Mouse (Mus musculus): ENCODE results near the gene Zfp62.

The Zfp62 gene

DNA sequence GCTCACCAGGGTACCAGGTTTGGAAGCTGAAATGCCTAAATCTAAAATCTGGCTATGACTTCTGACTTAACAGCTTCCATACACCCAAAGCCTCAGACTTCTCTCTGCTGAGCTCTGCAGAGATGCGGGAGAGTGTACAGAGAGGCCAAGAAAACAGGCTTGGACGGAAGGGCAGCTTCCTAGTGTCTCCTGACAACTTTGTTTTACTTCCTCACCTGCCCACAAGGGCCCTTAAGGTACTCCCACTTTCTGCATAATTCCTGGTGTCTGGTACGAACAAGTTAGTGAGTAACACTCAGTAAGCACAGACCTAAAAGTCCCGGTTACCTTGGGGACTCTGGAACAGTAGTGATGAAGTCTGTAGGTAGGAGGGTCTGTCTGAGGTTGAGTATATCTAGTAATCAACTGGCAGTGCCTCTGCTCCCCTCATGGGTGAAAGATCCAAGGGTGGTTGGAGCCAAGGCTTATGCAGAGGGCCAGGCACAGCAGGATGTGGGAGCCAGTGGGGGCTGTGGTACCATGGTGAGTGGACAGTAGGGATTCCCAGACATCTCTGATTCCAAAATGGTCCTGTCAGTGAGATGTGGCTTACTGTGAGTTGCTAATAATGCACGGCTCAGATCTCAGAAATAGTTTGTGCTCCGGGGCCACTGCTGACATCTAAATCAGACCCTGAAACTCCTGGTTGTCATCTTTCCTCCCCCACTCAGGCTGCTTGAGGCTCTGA, 46.0 kb downstream of the Zfp62 start:
- DNase-seq (ENCODE audit: extremely low spot score) = no peak

DNA sequence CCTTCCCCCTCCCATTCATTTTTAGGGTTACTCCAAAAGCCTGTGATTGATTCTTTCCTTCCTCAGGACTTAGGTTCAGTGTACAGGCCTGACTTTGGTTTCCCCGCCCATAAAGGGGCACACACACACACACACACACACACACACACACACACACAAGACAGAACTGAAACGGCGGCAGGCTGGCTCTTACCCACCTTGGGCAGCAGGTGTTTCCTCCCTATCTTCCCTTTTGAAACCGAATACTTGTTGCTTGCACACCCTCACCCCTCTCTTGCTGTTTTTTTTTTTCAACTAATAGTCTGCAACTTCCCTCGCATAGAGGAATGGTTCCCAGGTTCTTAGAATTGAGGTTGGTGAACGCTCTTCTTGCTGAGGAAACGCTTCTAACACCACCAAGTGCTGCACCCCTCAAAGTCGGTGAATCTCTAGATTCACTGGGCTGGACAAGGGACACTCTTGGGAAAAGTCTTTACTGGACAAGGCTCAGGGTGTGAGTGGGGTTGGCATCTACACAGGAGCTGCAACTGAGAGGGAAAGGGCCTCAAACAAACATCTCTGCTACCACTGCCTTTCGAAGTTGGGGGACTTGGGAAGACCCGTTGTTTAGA, 46.8 kb downstream of the Zfp62 start:
- DNase-seq (ENCODE audit: extremely low spot score) = no peak

DNA sequence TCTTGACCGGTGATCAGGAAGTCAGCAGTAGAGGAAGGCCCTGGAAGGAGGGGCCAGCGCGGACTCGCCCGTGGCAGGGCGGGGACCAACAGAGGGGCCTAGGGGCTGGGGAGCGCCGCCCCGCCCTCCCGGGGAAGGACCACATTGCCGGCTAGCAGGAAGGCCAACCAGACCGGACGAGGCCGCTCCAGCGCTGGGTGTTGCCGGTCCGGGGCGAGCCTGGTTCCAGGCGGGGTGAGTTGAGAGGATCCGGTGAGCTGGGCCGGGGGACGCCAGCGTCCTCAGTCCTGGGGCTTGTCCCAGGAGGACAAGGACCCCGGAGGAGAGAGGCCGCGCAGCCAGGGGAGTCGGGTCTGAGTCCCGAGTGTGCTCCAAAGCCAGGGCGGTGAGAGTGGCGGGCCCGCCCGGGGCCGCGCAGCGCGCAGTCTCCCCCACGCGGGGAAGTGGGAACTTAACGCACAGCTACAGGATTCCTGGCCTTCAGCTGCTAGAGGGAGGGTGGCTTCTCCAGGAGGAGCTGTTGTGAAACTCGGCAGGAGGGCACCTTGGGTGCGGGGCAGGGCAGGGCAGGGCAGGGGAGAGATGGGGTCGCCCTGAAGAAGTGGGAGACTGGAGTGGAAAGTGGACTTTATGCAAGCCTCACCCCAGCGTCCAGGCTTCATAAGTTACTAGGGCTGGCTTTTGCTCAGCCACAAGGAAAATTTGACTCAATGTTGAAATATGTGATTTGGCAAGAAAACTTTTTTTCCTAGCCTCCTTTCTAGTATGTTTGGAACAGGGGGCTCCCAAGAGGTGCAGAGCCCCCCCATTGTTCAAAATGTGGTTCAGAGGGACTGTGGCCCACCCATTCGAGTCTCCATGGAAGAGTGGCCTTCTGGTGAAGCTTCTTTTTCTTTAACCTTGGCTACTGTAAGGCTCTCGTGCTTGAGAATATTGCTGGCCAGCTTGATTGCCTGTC, 47.6 kb downstream of the Zfp62 start:
- peak; percentile 89 for DNase-seq (ENCODE audit: extremely low spot score)

DNA sequence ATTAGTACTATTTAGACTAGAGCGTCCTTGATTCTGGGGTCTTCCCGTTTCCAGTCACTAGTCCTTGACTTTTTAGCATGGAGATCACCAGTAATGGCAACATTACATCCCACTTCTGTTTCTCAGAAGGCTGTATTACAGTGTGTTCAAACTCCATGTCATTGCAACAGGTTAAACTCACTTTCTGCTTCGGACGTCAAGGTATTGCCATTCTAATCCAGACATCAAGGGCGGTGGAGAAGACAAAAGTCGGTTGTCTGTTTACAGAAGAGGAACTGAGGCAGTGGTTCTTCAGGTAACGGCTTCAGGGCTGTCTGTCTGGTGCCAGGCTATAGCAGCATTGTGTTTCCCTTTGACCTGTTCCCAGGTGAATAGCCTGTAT, 48.3 kb downstream of the Zfp62 start:
- no peak for DNase-seq (ENCODE audit: extremely low spot score)

DNA sequence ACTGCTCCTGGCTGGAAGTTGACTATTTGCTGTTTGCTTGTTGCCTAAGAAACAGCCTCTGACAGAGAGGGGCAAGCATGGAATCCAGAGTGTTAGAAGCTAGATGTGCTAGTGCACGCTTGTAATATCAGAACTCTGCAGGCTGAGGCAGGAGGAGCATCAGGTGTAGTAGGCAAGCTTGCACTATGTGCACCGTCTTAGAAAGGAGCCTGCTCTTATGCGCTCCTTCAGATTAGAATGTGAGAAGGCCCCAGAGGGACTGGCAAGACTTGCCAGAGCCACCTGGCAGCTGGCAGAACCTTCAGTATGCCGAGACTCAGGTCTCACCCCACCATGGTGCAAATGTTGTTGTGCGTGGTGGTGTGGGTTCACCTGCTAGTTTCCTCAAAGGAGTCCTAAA, 49.0 kb downstream of the Zfp62 start:
- DNase-seq (ENCODE audit: extremely low spot score) = no peak

DNA sequence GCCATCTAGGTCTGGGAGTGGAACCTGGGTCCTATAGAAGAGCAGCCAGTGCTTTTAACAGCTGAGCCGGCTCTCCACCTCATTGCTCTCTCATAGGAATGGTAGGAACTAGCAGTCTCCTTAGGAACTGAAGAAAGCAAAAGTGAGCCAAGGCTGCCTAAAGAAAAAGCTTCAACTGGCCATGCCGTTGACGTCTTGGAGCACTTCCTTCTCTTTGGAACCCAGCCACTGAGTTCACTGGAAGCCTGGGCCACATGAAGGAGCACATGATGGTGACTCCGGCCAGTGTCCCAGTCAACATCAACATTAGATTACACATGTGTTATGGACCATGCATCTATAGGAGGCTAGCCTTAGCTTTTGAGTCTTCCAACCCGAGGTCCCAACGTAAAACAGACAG, 49.9 kb downstream of the Zfp62 start:
- DNase-seq (ENCODE audit: extremely low spot score) = no peak

DNA sequence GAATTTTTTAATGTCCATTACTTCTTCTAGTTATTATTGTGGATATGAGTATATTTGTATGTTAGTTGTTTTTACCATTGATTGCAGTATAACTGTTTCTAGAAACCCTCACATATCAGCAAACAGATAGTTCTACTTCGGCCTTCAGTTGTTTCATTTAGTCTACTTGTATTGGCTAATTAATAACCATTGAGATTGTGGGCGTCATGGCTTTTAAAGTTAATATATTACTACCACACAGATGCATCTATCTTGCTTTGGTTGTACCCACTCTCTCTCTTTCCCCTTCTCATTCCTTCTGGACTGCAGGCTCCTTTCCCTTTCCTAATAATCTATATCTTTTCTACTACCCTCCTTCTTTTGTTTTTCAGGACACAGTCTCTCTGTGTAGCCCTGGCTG, 56.2 kb downstream of the Zfp62 start:
- no peak for DNase-seq (ENCODE audit: extremely low spot score)

DNA sequence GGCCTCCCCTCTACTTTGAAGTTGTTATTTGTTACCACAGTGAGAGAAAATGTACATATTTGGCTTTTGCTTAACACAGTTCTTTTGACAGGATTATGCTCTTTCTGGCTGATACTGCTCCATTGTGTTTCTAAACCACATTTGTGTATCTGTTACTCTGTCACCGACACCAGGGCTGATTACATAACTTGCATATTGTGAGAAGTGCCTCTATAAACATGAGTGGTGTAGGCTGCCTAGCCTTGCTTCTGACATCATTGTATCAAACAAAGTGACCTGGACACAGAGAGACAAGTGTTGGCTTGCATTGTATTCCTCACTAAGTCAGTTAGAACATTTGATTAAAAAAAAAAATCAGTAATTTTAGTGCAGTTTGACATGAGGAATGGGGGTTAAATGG, 56.7 kb downstream of the Zfp62 start:
- DNase-seq (ENCODE audit: extremely low spot score) = no peak

DNA sequence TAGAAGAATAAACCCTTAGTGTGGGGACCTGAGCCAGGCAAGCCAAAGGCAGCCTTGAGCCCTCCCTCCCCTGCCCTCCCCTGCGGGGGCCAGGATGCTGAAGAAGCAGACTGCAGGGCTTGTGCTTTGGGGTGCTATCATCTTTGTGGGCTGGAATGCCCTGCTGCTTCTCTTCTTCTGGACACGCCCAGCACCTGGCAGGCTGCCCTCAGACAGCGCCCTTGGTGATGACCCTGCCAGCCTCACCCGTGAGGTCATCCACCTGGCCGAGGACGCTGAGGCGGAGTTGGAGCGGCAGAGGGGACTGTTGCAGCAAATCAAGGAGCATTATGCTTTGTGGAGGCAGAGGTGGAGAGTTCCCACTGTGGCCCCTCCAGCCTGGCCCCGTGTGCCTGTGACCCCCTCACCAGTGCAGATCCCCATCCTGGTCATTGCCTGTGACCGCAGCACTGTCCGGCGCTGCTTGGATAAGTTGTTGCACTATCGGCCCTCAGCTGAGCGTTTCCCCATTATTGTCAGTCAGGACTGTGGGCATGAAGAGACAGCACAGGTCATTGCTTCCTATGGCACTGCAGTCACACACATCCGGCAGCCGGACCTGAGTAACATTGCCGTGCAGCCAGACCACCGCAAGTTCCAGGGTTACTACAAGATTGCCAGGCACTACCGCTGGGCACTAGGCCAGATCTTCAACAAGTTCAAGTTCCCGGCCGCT, 57.7 kb downstream of the Zfp62 start:
- no peak for DNase-seq (ENCODE audit: extremely low spot score)

DNA sequence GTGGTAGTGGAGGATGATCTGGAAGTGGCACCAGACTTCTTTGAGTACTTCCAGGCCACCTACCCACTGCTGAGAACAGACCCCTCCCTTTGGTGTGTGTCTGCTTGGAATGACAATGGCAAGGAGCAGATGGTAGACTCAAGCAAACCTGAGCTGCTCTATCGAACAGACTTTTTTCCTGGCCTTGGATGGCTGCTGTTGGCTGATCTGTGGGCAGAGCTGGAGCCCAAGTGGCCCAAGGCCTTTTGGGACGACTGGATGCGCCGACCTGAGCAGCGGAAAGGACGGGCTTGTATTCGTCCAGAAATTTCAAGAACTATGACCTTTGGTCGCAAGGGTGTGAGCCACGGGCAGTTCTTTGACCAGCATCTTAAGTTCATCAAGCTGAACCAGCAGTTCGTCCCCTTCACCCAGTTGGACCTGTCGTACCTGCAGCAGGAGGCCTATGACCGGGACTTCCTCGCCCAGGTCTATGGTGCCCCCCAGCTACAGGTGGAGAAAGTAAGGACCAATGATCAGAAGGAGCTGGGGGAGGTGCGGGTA, 58.3 kb downstream of the Zfp62 start:
- DNase-seq (ENCODE audit: extremely low spot score) = no peak

DNA sequence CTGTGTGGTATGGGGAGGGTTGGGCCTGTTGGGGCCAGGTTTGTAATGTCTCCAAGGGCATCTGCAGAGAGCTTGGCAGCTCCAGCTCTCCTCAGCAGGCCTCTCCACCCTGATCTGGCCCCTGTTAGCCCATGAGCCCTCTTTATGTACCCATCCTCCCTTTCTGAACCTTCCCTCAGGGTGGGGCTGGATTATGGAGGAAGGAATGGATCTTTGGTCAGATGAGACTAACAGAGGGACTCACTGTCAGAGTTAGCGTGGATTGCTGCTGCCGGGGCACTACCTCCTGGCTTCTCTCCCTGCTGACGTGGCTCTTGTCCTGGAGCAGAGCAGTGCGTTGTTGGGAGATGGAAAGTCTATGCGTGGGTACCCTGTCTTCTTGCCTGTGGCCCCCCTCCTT, 59.2 kb downstream of the Zfp62 start:
- no peak for DNase-seq (ENCODE audit: extremely low spot score)

DNA sequence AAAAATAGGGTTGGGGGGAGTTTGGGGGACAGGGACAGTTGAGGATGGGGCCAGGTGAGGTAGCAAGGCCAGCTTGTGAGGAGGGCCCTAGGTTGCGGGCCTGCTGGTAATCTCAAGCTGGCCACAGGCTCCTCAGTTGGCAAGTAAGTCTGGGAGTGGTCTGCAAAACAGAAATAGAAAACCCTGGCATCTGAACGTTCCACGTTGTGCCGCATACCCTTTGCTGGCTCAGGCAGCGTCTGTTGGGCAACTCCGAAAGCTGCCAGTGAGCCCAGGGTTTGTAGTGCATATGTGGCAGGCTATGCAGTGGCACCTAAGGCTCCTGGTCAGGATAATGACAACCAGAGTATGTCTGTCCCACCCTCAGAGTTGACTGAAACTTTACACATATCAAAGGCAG, 60.1 kb downstream of the Zfp62 start:
- DNase-seq (ENCODE audit: extremely low spot score) = no peak

DNA sequence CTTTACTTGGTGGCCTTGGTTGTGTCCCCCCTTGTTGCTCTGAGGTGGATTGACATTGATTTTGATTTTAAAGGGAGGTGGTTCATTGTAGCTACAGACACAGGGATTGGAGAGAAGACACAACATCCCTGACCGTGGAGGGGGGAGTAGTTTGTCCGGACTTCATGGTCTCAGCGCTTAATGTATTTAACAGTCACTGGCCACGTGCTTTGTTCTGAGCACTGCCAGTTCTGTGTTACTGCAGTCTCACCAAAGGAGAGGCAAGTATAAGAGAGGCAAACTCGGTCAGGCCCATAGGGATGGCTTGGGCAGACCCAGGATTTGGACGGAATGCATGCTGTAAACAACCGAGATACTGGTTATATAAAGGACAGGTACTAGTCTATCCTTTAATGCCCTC, 61.0 kb downstream of the Zfp62 start:
- DNase-seq (ENCODE audit: extremely low spot score) = no peak

DNA sequence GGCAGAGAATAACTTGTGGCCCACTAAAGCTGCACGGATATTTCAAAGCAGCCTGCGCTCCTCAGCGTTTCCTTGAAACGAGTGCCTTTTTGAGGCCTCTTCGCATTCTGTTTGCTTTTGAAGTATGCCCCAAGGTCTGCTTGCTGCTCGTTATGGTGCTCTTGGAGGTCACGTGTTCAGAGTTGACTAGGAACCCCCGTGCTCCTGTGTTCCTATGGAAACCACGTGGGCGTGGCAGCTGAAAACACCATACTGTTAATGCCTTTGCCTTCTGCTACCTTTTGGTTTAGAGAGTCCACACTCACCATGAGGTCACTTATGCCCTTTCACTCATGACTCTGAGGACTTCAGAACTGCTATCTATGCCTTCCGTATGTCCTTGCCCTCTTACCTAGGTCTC, 61.5 kb downstream of the Zfp62 start:
- DNase-seq (ENCODE audit: extremely low spot score) = no peak

DNA sequence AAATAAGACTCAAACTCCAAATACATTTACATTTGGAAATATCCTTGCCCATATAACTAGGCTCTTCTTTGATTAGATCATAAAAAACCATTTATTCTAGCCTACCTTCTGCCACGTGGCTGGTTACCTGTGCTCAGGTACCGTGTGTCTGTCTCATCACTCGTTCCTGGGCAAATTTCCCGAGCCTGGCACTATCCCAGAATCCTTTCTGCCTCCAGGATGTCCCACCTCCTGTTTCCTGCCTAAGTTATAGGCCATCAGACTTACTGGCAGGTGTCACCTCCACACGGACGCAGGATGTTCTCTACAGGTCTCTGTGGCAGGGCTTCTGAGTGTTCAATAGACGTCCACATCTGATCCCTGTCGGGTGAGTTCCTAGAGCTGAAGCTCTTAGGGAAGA, 62.0 kb downstream of the Zfp62 start:
- DNase-seq (ENCODE audit: extremely low spot score) = no peak

DNA sequence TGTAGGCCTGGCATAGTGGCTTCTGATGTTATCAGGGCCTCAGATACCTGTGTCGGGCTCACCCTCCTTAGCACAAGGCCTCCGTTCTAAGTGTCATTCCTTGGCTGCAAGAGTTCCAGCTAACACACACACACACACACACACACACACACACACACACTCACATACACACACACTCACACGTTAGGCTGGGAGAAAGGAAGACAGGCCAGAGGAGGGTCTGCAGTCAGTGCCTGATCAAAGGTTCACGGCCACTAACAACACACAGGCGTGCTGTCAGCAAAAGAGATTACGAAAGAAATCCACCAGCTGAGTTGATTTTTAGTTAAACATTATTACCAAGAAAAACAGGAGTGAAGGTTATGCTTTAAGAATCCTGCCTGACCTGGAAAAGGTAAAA, 63.6 kb downstream of the Zfp62 start:
- DNase-seq (ENCODE audit: extremely low spot score) = no peak

DNA sequence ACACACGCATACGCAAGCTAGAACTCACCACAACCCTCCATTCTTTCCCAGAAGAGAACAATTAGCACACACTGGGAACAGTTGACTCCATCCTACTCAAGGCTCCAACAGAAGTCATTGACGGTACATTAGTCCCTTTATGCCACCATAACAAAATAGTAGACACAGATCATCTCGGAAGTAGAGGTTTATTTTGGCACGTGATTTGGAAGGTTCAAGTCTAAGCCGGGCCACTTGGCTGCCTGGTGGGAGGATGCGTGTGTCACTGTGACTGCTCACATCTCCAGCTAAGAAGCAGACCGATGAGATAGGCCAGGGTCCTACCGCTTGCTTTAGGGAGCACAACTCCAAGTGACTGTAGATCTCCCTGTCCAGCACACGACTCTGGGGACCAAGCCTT, 64.2 kb downstream of the Zfp62 start:
- DNase-seq (ENCODE audit: extremely low spot score) = no peak

DNA sequence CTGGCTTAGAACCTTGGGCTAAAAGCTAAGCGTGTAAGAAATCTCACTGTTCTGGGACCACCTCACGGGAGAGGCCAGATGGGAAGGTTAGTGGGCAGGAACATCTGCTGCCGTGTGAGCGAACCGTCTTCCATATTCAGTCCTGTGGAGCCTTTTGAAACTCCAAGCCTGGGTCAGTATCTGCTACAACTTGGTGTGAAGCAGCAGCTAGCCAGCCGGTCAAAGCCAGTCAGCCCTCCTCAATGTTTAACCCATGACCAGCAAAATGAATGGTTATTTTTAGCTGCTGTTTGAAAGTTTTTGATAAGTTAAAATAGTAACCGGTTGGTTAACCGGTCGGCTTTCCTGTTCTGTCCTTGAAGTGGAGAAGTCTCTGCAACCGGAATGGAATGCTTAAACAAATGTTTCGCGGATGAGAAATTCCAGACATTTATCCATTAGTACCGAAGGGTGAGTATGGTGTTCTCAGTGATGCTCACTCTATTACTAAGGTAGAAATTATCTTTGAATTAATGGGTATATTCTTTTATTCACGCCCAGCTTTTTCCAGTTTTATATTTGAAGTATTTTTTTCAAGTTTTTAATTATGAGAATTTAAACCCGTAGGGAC, 65.0 kb downstream of the Zfp62 start:
- DNase-seq (ENCODE audit: extremely low spot score) = no peak
